Comparison of ENCODE assay signal across 9 mouse cellular contexts in genomic region chr7:44745076-44745475, GRCm38 (mm10). TPM values are rescaled to one million over a fixed set of nuclear protein-coding genes. Genes with fewer than 3 reads are reported as not detected.
A peak's percentile ranks its signal among the peaks of the same experiment; 100 is the strongest.
DNase-seq lines count a peak whose midpoint lies in the region; ATAC-seq and TF ChIP-seq lines count a peak whose summit lies in the region.
"Had no signal": no experiment of that assay in that cellular context is flagged by ENCODE, and none has a peak within 500 bp of the region (broad histone marks: within the 10 kb centered on the region; RNA-seq: fewer than 3 reads in every experiment).

No protein-coding gene starts in this region.

- peak overlapping the region; percentile 46; the same call in 1 of the 2 replicates for H3K9ac ChIP-seq in heart, embryonic 11.5 days (ENCODE audit: low read depth, low read length)
- peak overlapping the region; percentile 38 for H3K9ac ChIP-seq in kidney, embryonic 15.5 days

- peak; percentile 92 for DNase-seq in CD4-positive, CD25-positive, alpha-beta regulatory T cell, adult 2 months (ENCODE audit: low read depth, low spot score)
- DNase-seq in brain, embryonic 14.5 days (ENCODE audit: low read depth), result peak; percentile 95
- DNase-seq in liver, result peak; percentile 80
- peak; percentile 22 to 52 for DNase-seq in monocyte, adult 2 months (ENCODE audit: low read depth in 1 of 2, low spot score in 2 of 2)
- DNase-seq in spleen, postnatal 14 days (ENCODE audit: low spot score in 2 of 2), result peak; percentile 55 to 65

- ATAC-seq in erythroblast, adult 5-6 weeks (replicated peaks; ENCODE audit: low FRiP score, poor library complexity, severe bottlenecking), result peak; percentile 47; the same call in 1 of the 2 replicates
- no peak; the same call in 1 of the 2 replicates for ATAC-seq in heart, embryonic 11.5 days (replicated peaks; ENCODE audit: insufficient number of reproducible peaks, low FRiP score, low TSS enrichment)
- peak; percentile 49 for ATAC-seq in kidney, embryonic 15.5 days (replicated peaks; ENCODE audit: low FRiP score)

- under 1% methylated on average over 18 of the region's 18 CpGs for WGBS in heart, embryonic 11.5 days (ENCODE audit: insufficient replicate concordance)
- WGBS in kidney, embryonic 15.5 days, result under 1% methylated on average over 18 of the region's 18 CpGs

- peak; percentile 14; the same call in 1 of the 2 replicates for TF ChIP-seq POLR2A in brain, embryonic 14.5 days (IDR thresholded peaks at IDR 0.05; ENCODE audit: borderline replicate concordance, extremely low read depth, insufficient read depth, insufficient read length, poor library complexity, severe bottlenecking)

- TF ChIP-seq CTCF in brain, embryonic 14.5 days (IDR thresholded peaks at IDR 0.05; ENCODE audit: borderline replicate concordance, extremely low read depth, insufficient read depth, insufficient read length), result peak; percentile 85

- H3K36me3 ChIP-seq in heart, embryonic 11.5 days (ENCODE audit: control insufficient read depth, insufficient read depth, low read length), result no peaks in the 10 kb centered on the region
- 0 out of 2 replicates have a peak, but pooled peaks cover 3% of the 10 kb centered on the region for H3K36me3 ChIP-seq in kidney, embryonic 15.5 days

- peak overlapping the region; percentile 44 for H3K4me3 ChIP-seq in heart, embryonic 11.5 days (ENCODE audit: low read depth, low read length)
- H3K4me3 ChIP-seq in kidney, embryonic 15.5 days (replicated peaks), result peak overlapping the region; percentile 51

- H3K4me2 ChIP-seq in heart, embryonic 11.5 days, result peak overlapping the region; percentile 76
- H3K4me2 ChIP-seq in kidney, embryonic 15.5 days, result peak overlapping the region; percentile 86

- H3K27me3 ChIP-seq in heart, embryonic 11.5 days (ENCODE audit: control insufficient read depth, insufficient read depth, low read length), result peaks cover 4% of the 10 kb centered on the region; the same call in 1 of the 2 replicates
- H3K27me3 ChIP-seq in kidney, embryonic 15.5 days, result no peaks in the 10 kb centered on the region

- no peak overlapping the region for H3K27ac ChIP-seq in heart, embryonic 11.5 days (ENCODE audit: low read depth, low read length)
- 0 out of 2 replicates have a peak overlapping the region, but pooled peaks have one; percentile 15 for H3K27ac ChIP-seq in kidney, embryonic 15.5 days

- no peaks in the 10 kb centered on the region for H3K9me3 ChIP-seq in heart, embryonic 11.5 days (replicated peaks; ENCODE audit: control insufficient read depth, low read length)
- no peaks in the 10 kb centered on the region for H3K9me3 ChIP-seq in kidney, embryonic 15.5 days (replicated peaks)

- H3K4me1 ChIP-seq in heart, embryonic 11.5 days (ENCODE audit: control insufficient read depth, insufficient read depth, low read length), result peaks cover 12% of the 10 kb centered on the region
- peaks cover 26% of the 10 kb centered on the region for H3K4me1 ChIP-seq in kidney, embryonic 15.5 days

RNA-seq across cellular contexts. Expression of gene Vrk3, which starts 3.1 kb away (rescaled TPM):
- polyA plus RNA-seq in brain, embryonic 14.5 days (2012; rRNA removed), result 31.1 and 45.0 TPM in 2 replicates
- total RNA-seq in erythroblast, adult 5-6 weeks (2015; ENCODE audit: low replicate concordance), result 21.5 and 24.0 TPM in 2 replicates
- 11.3 and 22.7 TPM in 2 replicates for total RNA-seq in erythroblast, adult 5-6 weeks (2017; ENCODE audit: low replicate concordance)
- polyA plus RNA-seq in heart, embryonic 11.5 days (2014; fragmentation: Nextera tagmentation; extraction: Ambion mirVana), result 30.6 and 34.1 TPM in 2 replicates
- polyA plus RNA-seq in kidney, embryonic 15.5 days (2015; fragmentation: Nextera tagmentation; extraction: Ambion mirVana), result 42.7 and 47.8 TPM in 2 replicates

RNA-seq across cellular contexts. Expression of gene Zfp473, which starts 5.8 kb away (rescaled TPM):
- polyA plus RNA-seq in brain, embryonic 14.5 days (2012; rRNA removed), result 1.0 and 1.1 TPM in 2 replicates
- total RNA-seq in erythroblast, adult 5-6 weeks (2015; ENCODE audit: low replicate concordance), result 0.58 TPM in 1 of 2 replicates, not detected in the other
- total RNA-seq in erythroblast, adult 5-6 weeks (2017; ENCODE audit: low replicate concordance), result 0.14 and 0.60 TPM in 2 replicates
- 0.58 and 1.2 TPM in 2 replicates for polyA plus RNA-seq in heart, embryonic 11.5 days (2014; fragmentation: Nextera tagmentation; extraction: Ambion mirVana)
- 2.1 and 2.7 TPM in 2 replicates for polyA plus RNA-seq in kidney, embryonic 15.5 days (2015; fragmentation: Nextera tagmentation; extraction: Ambion mirVana)

RNA-seq across cellular contexts. Expression of gene Izumo2, which starts 36.5 kb away (rescaled TPM):
- not detected in 2 replicates for polyA plus RNA-seq in brain, embryonic 14.5 days (2012; rRNA removed)
- not detected in 2 replicates for total RNA-seq in erythroblast, adult 5-6 weeks (2015; ENCODE audit: low replicate concordance)
- total RNA-seq in erythroblast, adult 5-6 weeks (2017; ENCODE audit: low replicate concordance), result not detected in 2 replicates
- polyA plus RNA-seq in heart, embryonic 11.5 days (2014; fragmentation: Nextera tagmentation; extraction: Ambion mirVana), result not detected in 2 replicates
- not detected in 2 replicates for polyA plus RNA-seq in kidney, embryonic 15.5 days (2015; fragmentation: Nextera tagmentation; extraction: Ambion mirVana)
- polyA plus RNA-seq: large intestine, adult 2 months had no signal

Comparison
In these comparisons a context has a peak if more than half of its experiments do, and no peak if none do; other contexts are left out.
1. DNase-seq: peak in every context shown above with its lines; median percentile 95 in brain, embryonic 14.5 days; 92 in CD4-positive, CD25-positive, alpha-beta regulatory T cell, adult 2 months; 80 in liver; 60 in spleen, postnatal 14 days; 37 in monocyte, adult 2 months.